Mouse (Mus musculus): ENCODE measurements at regions not wholly inside any gene's neighbourhood (a gene's known extent, or its start where the extent isn't known, plus 50 kb on each side); places are given as distances from the start of the nearest gene placed in this dataset.

DNA sequence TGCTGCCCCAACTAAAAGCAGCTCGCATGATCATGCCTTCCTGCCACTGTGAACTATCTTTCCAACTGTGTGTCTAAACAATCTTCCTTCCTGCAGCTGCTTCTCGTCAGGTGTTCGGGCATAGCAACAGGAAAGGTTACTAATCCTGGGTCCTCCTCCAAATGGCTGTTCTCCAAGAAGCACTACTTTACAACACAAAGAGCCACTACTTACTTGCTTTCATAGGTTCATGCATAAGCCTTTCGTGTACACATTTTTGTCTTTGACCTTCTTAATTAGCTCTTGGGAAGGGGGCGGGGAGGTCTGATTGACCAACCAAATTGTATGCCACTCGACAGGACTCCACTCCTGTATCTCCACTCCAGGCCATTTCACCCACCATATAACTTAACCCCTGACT is 61.4 kb upstream of the Rad23b start:
- no peak for TF ChIP-seq CTCF (IDR thresholded peaks at IDR 0.05; ENCODE audit: low read depth, low read length)
- TF ChIP-seq POLR2A (IDR thresholded peaks at IDR 0.05; ENCODE audit: borderline replicate concordance, low read depth, low read length): no peak

Measured in bone marrow macrophage, adult 2 months (primary cell).